ENCODE assay signal across 27 mouse cellular contexts in genomic region chr8:112111950-112112349, GRCm38 (mm10).
DNase-seq lines count a peak whose midpoint lies in the region; ATAC-seq and TF ChIP-seq lines count a peak whose summit lies in the region.
"Had no signal": no experiment of that assay in that cellular context is flagged by ENCODE, and none has a peak within 500 bp of the region (broad histone marks: within the 10 kb centered on the region; RNA-seq: fewer than 3 reads in every experiment).

No protein-coding gene starts in this region.

- no peak overlapping the region for H3K4me3 ChIP-seq in gastrocnemius, adult 2 months
- H3K4me3 ChIP-seq in midbrain, embryonic 11.5 days (ENCODE audit: low read depth, low read length) = no peak overlapping the region
- H3K4me3 ChIP-seq in midbrain, embryonic 14.5 days (replicated peaks; ENCODE audit: low read depth, low read length) = no peak overlapping the region
- H3K4me3 ChIP-seq: hindbrain, embryonic 10.5 days; hindbrain, embryonic 15.5 days; limb, embryonic 10.5 days; limb, embryonic 15.5 days; liver, embryonic 15.5 days; midbrain, embryonic 10.5 days; myocyte; neural tube, embryonic 12.5 days had no signal

- no peaks in the 10 kb centered on the region for H3K9me3 ChIP-seq in midbrain, embryonic 11.5 days (ENCODE audit: control insufficient read depth, low read length)
- no peaks in the 10 kb centered on the region for H3K9me3 ChIP-seq in midbrain, embryonic 14.5 days (ENCODE audit: control insufficient read depth, low read length)
- H3K9me3 ChIP-seq: hindbrain, embryonic 10.5 days; hindbrain, embryonic 15.5 days; limb, embryonic 10.5 days; limb, embryonic 15.5 days; midbrain, embryonic 10.5 days; neural tube, embryonic 12.5 days had no signal

- no peaks in the 10 kb centered on the region for H3K36me3 ChIP-seq in midbrain, embryonic 11.5 days (ENCODE audit: control insufficient read depth, insufficient read depth, low read length)
- no peaks in the 10 kb centered on the region for H3K36me3 ChIP-seq in midbrain, embryonic 14.5 days (ENCODE audit: control insufficient read depth, insufficient read depth, low read length)
- H3K36me3 ChIP-seq: hindbrain, embryonic 10.5 days; hindbrain, embryonic 15.5 days; limb, embryonic 10.5 days; limb, embryonic 15.5 days; liver, embryonic 15.5 days; midbrain, embryonic 10.5 days; neural tube, embryonic 12.5 days had no signal

- TF ChIP-seq CTCF in gastrocnemius, adult 2 months (IDR thresholded peaks at IDR 0.05) = no peak

- WGBS in midbrain, embryonic 11.5 days = 78% methylated on average over 2 of the region's 2 CpGs
- WGBS in midbrain, embryonic 14.5 days = 76% methylated on average over 2 of the region's 2 CpGs

- intact Hi-C loops in gastrocnemius, adult 2 months (cut with DNase I) = no loop called here
- intact Hi-C loops in gastrocnemius, postnatal 14 days (cut with DNase I; ENCODE audit: low total_unique reads) = no loop called here

- no peaks in the 10 kb centered on the region for H3K27me3 ChIP-seq in midbrain, embryonic 11.5 days (ENCODE audit: control insufficient read depth, insufficient read depth, low read length)
- H3K27me3 ChIP-seq in midbrain, embryonic 14.5 days (ENCODE audit: control insufficient read depth, insufficient read depth, low read length) = no peaks in the 10 kb centered on the region
- H3K27me3 ChIP-seq: hindbrain, embryonic 15.5 days; limb, embryonic 15.5 days; liver, embryonic 15.5 days; neural tube, embryonic 12.5 days had no signal

- no peak overlapping the region for H3K4me2 ChIP-seq in midbrain, embryonic 11.5 days
- no peak overlapping the region for H3K4me2 ChIP-seq in midbrain, embryonic 14.5 days (ENCODE audit: low read length)
- H3K4me2 ChIP-seq: hindbrain, embryonic 15.5 days; limb, embryonic 15.5 days; liver, embryonic 15.5 days; neural tube, embryonic 12.5 days had no signal

- no peak overlapping the region for H3K9ac ChIP-seq in midbrain, embryonic 11.5 days (ENCODE audit: low read length)
- H3K9ac ChIP-seq in midbrain, embryonic 14.5 days (replicated peaks; ENCODE audit: low read length) = no peak overlapping the region
- H3K9ac ChIP-seq: hindbrain, embryonic 15.5 days; limb, embryonic 15.5 days; liver, embryonic 15.5 days; neural tube, embryonic 12.5 days had no signal

- no peak for ATAC-seq in midbrain, embryonic 11.5 days (ENCODE audit: low FRiP score)
- no peak for ATAC-seq in midbrain, embryonic 14.5 days (ENCODE audit: low FRiP score, low TSS enrichment)
- ATAC-seq: forebrain, embryonic 14.5 days; inflammation-experienced regulatory T-cells, adult 6 months had no signal

- H3K27ac ChIP-seq in gastrocnemius, adult 2 months = no peak overlapping the region
- H3K27ac ChIP-seq in midbrain, embryonic 11.5 days (ENCODE audit: low read depth, low read length) = no peak overlapping the region
- H3K27ac ChIP-seq in midbrain, embryonic 14.5 days (replicated peaks; ENCODE audit: low read depth, low read length) = no peak overlapping the region
- H3K27ac ChIP-seq: hindbrain, embryonic 10.5 days; hindbrain, embryonic 15.5 days; limb, embryonic 10.5 days; limb, embryonic 15.5 days; liver, embryonic 15.5 days; midbrain, embryonic 10.5 days; neural tube, embryonic 12.5 days; stomach, postnatal 0 days had no signal

- DNase-seq in gastrocnemius, adult 2 months = peak; percentile 25
- no peak for DNase-seq in gastrocnemius, postnatal 14 days
- peak; percentile 9 to 30 for DNase-seq in heart, adult 9 months (ENCODE audit: low spot score in 2 of 2)
- DNase-seq in heart, postnatal 4 days = no peak
- DNase-seq in midbrain, embryonic 11.5 days (ENCODE audit: low spot score, missing footprints) = peak; percentile 37
- DNase-seq in midbrain, embryonic 14.5 days = no peak
- DNase-seq in cerebellum, adult 8-10 months = no peak
- DNase-seq: B cell, adult 2 months; cerebellum, adult 9-10 months; cerebellum, postnatal 36 days; kidney, adult 11 months; kidney, postnatal 14 days; layer of hippocampus, adult 9-11 months; right cerebral cortex, adult 18-20 months; thymus, adult 18-20 months; thymus, postnatal 25 days had no signal

- no peaks in the 10 kb centered on the region for H3K4me1 ChIP-seq in midbrain, embryonic 11.5 days (ENCODE audit: control insufficient read depth, insufficient read depth, low read length)
- H3K4me1 ChIP-seq in midbrain, embryonic 14.5 days (ENCODE audit: control insufficient read depth, insufficient read depth, low read length) = peaks cover 6% of the 10 kb centered on the region; the same call in 1 of the 2 replicates
- H3K4me1 ChIP-seq: hindbrain, embryonic 10.5 days; hindbrain, embryonic 15.5 days; limb, embryonic 10.5 days; limb, embryonic 15.5 days; liver, embryonic 15.5 days; midbrain, embryonic 10.5 days; neural tube, embryonic 12.5 days had no signal

Comparison
In these comparisons a context has a peak if more than half of its experiments do, and no peak if none do; other contexts are left out.
1. DNase-seq: peak in gastrocnemius, adult 2 months (single experiment), heart, adult 9 months (2 of 2) and midbrain, embryonic 11.5 days (single experiment); none in gastrocnemius, postnatal 14 days (single experiment), heart, postnatal 4 days (single experiment), midbrain, embryonic 14.5 days (single experiment) and cerebellum, adult 8-10 months (single experiment).